Mouse (Mus musculus) Muller cell, postnatal 12 days (primary cell): ENCODE results near the gene Ddah1.

Source experiments
- DNase-seq: peaks from one replicate; pipeline ENCODE4 v3.0.0-alpha.2; 2015; ENCODE audit errors: inconsistent ontology term

The Ddah1 gene

GRCm38 (mm10) chr3:145817276-145817675 is 58.8 kb downstream of the Ddah1 start:
- DNase-seq = peak; percentile 95

GRCm38 (mm10) chr3:145820439-145820838 is 62.0 kb downstream of the Ddah1 start:
- DNase-seq = no peak

- DNase-seq = no peak
Measured at GRCm38 (mm10) chr3:145820938-145821337, 62.5 kb downstream of the Ddah1 start.

DNA sequence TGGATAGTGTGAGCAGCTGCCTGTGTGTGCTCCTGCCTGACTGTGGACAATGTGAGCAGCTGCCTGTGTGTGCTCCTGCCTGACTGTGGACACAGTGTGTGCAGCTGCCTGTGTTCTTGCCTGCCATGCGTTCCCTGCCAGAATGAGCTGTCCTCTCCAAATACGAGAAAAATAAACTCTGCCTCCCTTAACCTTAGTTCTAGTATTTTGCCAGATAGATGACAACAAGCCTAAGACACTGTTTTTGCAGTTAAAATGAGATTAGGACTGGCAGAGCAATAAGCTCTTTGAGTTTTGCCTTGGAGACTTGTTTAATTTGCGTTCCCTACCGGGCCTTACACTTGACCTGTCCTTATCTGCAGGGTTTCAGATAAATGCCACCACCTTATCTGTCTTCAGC is 63.7 kb downstream of the Ddah1 start:
- no peak for DNase-seq

DNA sequence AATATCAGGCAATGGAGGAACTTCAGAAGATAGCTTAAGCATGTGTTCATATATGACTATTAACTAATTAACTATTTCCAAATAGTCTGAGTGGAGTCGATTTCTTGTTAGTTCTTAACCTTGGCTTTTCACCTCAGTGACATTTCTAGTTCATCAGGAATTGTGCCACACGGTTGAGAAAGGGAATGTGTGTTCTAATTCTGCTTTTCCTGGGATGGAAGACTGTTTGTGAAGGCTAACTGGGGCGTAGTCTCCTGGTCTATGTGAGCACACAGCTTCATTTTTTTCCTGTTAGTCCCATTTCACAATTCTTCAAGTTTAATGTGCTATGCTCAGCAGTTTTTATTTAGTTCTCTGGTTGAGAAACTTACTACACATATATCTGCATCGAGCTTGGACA is 65.2 kb downstream of the Ddah1 start:
- DNase-seq = no peak

DNA sequence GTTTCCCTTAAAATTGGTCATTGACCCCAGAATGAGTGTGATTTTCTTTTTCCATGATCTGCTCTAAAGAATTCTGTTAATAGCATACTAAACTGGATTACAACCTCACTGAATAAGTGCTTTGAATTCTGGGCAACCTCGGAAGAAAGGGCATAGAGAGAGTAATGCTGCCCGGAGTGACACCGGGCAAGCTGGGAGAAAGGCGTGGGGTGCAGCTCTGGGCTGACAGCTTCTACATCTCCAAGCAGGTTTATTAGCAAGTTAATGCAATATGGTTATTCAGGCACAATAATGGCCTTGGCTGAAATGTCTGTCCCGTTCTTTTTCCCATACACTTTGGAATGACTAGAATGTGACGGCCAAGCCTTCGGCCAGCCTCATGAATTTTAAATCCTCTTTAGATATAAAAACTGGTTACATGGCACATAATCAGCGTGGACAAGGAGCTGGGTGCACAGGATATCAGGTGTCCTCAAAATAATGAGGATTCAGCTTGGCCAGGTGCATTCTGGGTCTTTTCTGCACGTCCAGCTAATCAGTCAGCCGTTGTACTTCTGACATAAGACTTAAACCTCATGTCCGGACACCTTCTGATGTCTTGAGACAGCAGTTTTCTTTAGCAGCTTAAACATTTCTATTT is 67.1 kb downstream of the Ddah1 start:
- DNase-seq = peak; percentile 82

DNA sequence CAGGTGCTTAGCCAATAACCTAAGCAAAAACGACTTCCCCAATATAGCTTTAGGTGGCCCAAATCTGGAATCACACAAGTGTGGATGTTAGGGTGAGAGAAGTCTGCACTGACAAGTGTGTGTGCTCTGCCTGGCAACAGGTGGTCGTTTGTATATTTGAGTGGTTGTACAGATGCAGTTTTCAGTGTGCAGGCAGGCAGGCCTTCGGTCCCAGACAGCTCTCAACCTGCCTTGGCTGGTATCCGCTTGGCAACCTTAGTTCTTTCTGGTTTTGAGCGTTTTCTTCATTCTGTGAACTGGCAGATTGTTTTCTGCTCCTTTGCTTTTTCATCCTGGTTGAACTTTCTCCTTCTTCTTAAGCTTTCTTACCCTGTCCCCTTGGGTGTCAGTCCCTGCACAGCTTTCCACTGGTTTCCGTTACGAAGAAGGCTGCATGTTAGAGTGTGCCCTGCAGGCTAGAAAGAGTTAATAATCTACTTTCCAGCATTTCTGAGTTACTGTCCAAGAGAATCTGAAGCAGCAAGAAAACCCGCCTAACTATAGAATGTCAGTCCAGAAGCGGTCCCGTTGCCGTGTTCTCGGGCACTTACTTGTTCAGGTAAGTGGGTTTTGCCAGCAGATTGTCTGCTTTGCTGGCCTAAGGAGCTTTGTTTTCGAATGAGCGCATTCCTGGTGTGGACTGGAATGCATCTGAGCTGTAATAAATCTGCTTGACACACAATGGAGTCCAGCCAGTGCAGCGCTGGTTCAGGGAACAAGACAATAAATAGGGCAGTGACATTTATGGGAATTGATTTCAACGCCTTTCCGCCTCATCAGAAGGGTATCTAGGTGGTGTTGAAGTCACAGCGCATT is 68.9 kb downstream of the Ddah1 start:
- peak; percentile 89 for DNase-seq

GRCm38 (mm10) chr3:145828906-145829305 is 70.4 kb downstream of the Ddah1 start:
- DNase-seq = no peak

DNA sequence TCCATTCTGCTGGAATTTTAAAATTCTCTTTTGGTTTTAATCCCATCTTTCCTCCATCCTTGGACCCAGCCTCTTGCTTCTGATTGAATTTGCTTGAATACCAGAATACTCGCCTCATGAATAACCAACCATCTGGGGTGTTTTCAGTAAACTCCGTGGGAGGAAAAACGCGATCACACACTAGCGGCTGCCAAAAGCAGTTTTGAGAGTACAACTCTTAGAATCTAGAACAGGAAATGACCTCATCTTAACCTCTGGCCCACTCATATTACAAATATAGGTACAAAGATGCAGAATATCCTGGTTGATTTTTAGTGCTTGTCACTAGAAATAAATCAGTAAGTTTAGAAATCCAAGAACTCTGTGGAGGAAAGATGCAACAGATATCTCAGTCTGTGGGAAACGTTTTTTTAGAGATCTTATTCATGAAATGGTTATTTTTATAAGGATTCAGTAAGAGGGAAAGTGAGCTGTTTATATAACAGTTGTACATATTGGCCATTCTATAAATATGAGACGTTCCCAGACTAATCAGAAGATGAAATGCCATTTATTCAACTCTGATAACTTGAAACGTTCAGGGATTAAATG is 75.6 kb downstream of the Ddah1 start:
- peak; percentile 79 for DNase-seq

GRCm38 (mm10) chr3:145838281-145838680 is 79.8 kb downstream of the Ddah1 start:
- DNase-seq = peak; percentile 73

- DNase-seq = no peak
Measured at GRCm38 (mm10) chr3:145841961-145842710, 83.7 kb downstream of the Ddah1 start.

DNA sequence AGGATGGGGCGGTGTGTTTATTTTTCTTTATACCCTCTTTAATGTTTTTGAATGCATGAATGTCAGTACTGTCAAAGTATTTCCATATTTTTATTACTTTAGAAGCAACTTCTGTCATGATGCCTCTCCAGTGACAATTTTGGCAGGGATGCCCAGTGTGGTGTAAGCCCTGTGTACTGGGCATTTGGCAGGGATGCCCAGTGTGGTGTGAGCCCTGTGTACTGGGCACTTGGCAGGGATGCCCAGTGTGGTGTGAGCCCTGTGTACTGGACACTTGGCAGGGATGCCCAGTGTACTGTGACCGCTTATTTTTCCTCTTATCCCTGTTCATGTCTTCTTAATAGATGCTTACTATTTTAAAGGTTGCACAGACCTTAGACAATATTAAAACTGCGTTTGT is 85.4 kb downstream of the Ddah1 start:
- no peak for DNase-seq

- no peak for DNase-seq
Measured at GRCm38 (mm10) chr3:145844891-145845290, 86.4 kb downstream of the Ddah1 start.

GRCm38 (mm10) chr3:145846255-145846654 is 87.8 kb downstream of the Ddah1 start:
- no peak for DNase-seq

DNA sequence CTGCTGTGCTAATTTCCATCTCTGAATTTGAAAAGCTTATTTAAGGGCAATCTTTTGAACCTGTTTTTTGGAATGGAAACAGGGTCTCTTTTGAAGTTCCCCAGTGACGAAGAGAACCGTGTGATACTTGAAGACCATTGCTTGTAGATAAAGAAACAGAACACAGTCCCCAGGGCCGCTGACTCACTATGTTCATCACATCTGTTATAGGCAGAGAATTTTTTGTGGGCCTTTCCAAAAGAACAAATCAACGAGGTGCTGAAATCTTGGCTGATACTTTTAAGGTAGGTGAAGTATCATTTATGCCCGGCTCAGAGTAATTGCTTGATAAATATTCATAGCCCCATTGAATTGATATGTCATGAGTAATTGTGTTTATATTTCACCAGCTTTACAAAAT is 93.6 kb downstream of the Ddah1 start:
- DNase-seq = no peak

DNA sequence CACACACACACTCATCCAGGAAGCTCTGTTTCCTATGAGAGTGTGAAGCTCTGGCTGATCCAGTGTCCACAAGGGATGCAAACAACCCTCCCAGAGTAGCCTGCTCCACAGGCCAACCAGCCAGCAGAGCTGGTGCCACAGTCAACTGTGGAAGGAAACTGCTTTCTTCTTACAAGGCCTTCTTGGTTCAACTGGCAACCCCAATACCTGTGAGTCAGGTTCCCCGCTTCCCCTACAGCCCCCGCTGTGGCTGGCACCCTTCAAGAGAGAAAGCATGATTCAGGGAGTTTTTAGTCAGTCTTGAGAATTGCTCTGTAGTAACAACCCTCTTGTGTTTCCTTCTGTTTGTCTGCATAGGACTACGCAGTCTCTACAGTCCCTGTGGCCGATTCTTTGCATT is 94.3 kb downstream of the Ddah1 start:
- no peak for DNase-seq

- DNase-seq = no peak
Measured at GRCm38 (mm10) chr3:145853713-145854112, 95.2 kb downstream of the Ddah1 start.

DNA sequence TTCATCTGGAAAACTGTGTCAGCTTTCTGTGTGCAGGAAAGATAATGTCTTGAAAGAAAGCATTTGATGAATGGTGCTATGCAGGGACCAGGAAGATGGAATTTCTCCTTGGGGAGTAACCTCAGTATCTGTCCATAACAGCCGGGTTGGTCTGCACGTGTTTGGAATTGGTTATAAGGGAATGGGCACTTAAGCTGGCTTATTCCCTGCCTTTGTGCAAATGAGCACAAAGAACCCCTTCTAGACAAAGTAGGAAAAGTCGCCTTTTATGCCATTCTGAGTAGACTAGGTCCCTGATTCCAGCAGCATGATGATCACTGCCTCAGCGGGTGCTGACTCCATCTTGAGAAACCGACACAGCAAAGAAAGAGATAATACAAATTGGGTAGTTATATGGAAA is 96.0 kb downstream of the Ddah1 start:
- DNase-seq = no peak

DNA sequence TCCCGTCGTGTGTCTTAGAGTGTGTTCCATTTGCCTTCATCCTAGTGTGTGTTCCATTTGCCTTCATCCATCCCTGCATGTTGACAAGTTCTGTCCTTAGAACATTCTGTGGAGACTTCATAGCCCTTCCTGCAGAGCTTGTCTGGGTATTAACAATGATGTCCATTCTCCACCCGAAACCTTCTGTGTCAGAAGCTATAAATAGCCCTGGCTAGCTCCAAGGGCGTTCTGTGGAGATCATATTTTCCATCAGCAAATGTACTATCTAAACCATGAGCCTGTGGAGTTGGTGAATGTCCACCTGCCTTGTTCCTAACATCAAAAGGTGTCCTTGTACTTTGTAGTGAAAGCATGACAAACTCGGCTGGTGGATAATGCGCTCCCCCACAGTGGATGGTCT is 96.8 kb downstream of the Ddah1 start:
- no peak for DNase-seq

GRCm38 (mm10) chr3:145858388-145858787 is 99.9 kb downstream of the Ddah1 start:
- no peak for DNase-seq

DNA sequence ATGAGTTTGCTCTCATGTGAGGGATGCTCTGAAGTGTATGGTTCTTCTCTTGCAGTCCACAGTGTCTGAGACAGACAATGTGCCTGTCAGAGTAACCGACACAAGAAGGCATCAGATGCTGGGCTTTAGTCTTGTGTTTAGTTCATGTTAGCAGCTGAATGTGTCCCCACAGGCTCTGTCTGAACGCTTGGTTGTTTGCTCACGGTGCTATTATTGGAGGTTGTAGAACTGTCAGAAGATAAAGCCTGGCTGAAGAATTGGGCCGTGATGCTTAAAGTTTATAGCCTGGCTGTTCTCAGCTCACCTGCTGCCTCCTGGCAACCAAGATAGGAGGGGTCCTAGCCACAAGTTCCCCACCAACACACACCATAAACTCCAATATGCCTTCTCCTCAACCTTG is 104.0 kb downstream of the Ddah1 start:
- no peak for DNase-seq

DNA sequence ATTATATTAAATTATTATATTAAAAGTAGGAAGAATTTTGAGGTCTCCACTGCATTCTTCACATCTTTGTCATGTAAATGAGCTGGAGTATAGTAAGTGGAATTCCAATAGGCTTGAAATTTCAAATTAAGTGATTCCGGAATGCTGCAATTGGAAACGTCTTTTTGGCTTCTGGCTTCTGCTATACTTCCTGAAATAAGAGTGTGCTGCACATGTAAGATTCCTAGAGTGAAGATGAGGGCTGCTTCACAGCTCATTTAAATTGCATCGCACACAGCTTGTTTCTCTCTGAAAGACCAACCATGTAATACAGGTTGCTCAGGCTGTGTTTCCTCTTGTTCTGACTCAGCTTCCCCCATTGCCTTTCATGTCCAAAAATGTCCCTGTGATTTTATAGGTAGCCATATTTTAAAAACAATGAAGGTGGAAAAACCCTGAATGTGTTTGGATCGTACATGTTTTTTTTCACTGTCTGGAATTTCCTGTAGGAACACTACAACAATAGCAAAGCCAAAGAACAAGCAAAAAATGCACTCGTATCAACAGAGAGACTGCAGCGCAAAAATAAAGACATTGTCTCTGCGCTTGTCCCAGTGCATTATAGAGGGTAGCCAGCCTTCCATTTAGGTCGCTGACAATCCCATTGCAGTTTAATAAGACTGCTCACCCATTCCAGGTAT is 105.7 kb downstream of the Ddah1 start:
- DNase-seq = peak; percentile 78
